Mouse (Mus musculus): ENCODE measurements around the gene Pak6.

GRCm38 (mm10) chr2:118733341-118733740, 70.2 kb downstream of the Pak6 start:
- TF ChIP-seq CTCF (IDR thresholded peaks at IDR 0.05) (no peak), EP300 (IDR thresholded peaks at IDR 0.05) (no peak)

Data from lung, postnatal 0 days (tissue).